Mouse (Mus musculus): ENCODE measurements at regions not wholly inside any gene's neighbourhood (a gene's known extent, or its start where the extent isn't known, plus 50 kb on each side); places are given as distances from the start of the nearest gene placed in this dataset.

- no peak for TF ChIP-seq POLR2A (IDR thresholded peaks at IDR 0.05; ENCODE audit: low read depth, low read length)
- TF ChIP-seq EP300 (IDR thresholded peaks at IDR 0.05; ENCODE audit: low read length) = no peak
- no peak for TF ChIP-seq UBTF (IDR thresholded peaks at IDR 0.05; ENCODE audit: low read depth, low read length)
- no peak for TF ChIP-seq BHLHE40 (IDR thresholded peaks at IDR 0.05; ENCODE audit: low read depth, low read length)
- no peak for TF ChIP-seq POLR2AphosphoS2 (IDR thresholded peaks at IDR 0.05; ENCODE audit: low read depth, low read length)
Observed at GRCm38 (mm10) chr9:30618181-30618580, 191.3 kb downstream of the Snx19 start.

Measured in CH12.LX (cell line).